Mouse (Mus musculus) gastrocnemius, adult 2 months (tissue): Measurements from ENCODE around the gene Mecr. TPM values are rescaled to one million over a fixed set of nuclear protein-coding genes. Genes with fewer than 3 reads are reported as not detected.

ENCODE experiments used
- DNase-seq: peaks from one replicate; pipeline ENCODE4 v3.0.0; 2022
- H3K27ac ChIP-seq: fragments of 200-600 bp; 2 replicates; pipeline ENCODE4 v1.8.1; 2022; ENCODE audit warnings: mild to moderate bottlenecking
- H3K4me3 ChIP-seq: fragments of 200-600 bp; 2 replicates; pipeline ENCODE4 v1.8.1; 2022; ENCODE audit warnings: mild to moderate bottlenecking, moderate library complexity
- CTCF ChIP-seq: fragments of 200-600 bp; IDR thresholded peaks from 2 replicates; pipeline ENCODE4 v1.8.1; 2022; ENCODE audit warnings: antibody characterized with exemption, mild to moderate bottlenecking, moderate library complexity
- intact Hi-C: fragments of 180-260 bp; cut with DNase I; formaldehyde crosslinking; loops from one replicate; pipeline ENCODE4 v1.15.1; 2025
- total RNA-seq, 2 experiments: library from RNA; stranded (reverse); gene quantifications; 2 replicates each; pipeline ENCODE4 v1.2.3; 2021

The Mecr gene
- total RNA-seq, 2 experiments from 2014 or later = 16.3 to 25.4 TPM

DNA sequence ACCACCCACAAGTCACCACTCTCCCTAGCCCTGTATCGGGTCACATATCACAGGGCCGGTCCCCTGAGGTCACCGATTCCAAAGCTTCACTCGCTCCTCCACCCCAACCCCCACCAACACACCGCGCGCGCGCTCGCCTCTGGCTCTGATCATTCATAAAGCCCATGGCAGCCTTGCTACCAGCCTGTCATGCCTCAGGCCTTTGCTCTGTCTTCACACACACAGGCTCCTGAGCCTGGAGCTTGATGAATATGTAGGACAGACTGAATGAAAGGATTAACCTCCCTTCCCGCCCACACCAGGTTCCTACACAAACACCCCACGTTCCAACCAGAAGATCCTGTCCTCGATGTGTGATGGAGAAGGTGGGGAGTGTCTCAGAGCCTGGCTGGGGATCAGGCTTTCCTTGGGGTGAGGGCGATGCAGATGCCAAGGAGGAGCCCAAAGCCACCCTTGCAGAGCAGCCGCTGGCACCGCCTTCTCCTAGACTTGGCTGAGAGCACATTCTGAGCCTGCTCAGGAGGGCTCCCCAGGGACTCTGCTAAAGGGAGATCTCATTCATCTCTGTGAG, 22.0 kb upstream of the Mecr start:
- no peak for TF ChIP-seq CTCF
- intact Hi-C loops = no loop called here
- Histone ChIP-seq H3K27ac (no peak overlapping the region), H3K4me3 (no peak overlapping the region)
- no peak for DNase-seq

DNA sequence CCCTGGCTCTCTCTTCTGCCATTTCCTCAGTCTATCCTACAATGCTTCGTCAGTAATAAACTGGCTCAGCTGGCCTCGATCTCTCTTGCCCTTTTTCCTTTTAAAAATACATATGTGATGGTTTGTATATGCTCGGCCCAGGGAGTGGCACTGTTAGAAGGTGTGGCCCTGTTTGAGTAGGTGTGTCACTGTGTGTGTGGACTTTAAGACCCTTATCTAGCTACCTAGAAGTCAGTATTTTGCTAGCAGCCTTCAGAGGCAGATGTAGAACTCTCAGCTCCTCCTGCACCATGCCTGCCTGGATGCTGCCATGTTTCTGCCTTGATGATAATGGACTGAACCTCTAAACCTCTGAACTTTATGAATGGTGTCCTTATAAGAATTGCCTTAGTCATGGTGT, 20.7 kb upstream of the Mecr start:
- no peak for DNase-seq
- no peak for TF ChIP-seq CTCF
- H3K27ac ChIP-seq = no peak overlapping the region
- no peak overlapping the region for H3K4me3 ChIP-seq
- intact Hi-C loops = no loop called here

GRCm38 (mm10) chr4:131824939-131825338, 18.3 kb upstream of the Mecr start:
- DNase-seq = no peak
- TF ChIP-seq CTCF = no peak
- intact Hi-C loops = no loop called here
- Histone ChIP-seq H3K4me3 (no peak overlapping the region), H3K27ac (no peak overlapping the region)

GRCm38 (mm10) chr4:131825830-131826229, 17.4 kb upstream of the Mecr start:
- intact Hi-C loops = no loop called here
- peak; percentile 70 for DNase-seq
- peak; percentile 74 for TF ChIP-seq CTCF
- H3K4me3 ChIP-seq = no peak overlapping the region
- H3K27ac ChIP-seq = no peak overlapping the region

DNA sequence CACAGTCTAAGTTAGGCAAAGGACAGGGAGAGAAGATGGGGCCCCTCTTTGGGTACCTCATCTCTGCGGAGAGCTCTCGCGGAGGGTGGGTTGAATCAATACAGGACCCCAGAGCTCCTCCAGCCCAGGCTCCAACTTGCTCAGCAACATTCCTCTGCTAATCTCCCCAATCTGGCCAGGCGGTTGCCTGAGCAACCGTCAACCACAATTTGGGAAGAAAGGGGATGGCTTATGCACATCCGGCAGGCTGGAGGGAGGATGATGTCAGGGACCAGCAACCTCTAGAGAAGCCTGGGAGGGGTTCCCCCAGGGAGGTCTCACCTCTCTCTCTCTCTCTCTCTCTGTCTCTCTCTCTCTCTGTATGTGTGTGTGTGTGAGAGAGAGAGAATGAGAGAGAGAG, 16.4 kb upstream of the Mecr start:
- Histone ChIP-seq H3K4me3 (no peak overlapping the region), H3K27ac (no peak overlapping the region)
- no peak for TF ChIP-seq CTCF
- DNase-seq = no peak
- intact Hi-C loops = no loop called here

- no peak overlapping the region for H3K4me3 ChIP-seq
- no peak for TF ChIP-seq CTCF
- intact Hi-C loops = no loop called here
- H3K27ac ChIP-seq = no peak overlapping the region
- DNase-seq = no peak
Measured at GRCm38 (mm10) chr4:131829123-131829522, 14.1 kb upstream of the Mecr start.

- Histone ChIP-seq H3K27ac (no peak overlapping the region), H3K4me3 (no peak overlapping the region)
- no peak for DNase-seq
- no peak for TF ChIP-seq CTCF
- intact Hi-C loops = loop anchor here (10.0 kb wide), 1 partner anchor 347 kb away; no protein-coding TSS in a partner anchor
Measured at GRCm38 (mm10) chr4:131831546-131832045, 11.7 kb upstream of the Mecr start.

DNA sequence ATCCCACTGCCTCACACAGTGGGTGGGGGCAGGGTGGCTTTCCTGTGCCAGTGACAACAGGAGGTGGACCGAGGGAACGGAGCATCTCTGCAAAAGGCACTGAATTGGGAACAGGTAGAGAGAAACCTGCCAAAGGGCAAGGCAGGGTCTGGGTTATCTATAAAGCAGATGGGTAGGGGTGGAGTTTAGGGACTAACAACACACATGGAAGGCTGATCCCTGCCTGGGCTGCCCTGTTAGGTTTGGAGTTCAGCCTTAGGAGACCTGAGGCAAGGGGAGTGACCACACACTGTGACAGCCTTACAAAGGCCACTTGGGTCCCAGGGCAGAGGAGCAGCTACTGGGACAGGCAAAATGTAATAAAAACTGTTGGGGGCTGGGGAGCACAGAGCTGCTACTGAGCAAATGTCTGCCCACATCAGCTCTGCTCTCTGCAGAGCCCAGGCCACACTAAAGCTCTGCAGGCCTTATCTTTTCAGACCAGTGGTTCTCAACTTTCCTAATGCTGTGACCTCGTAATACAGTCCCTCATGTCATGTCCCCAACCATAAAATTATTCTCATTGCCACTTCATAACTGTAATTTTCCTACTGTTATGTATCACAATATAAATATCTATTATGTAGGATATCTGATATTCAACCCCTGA, 10.4 kb upstream of the Mecr start:
- no peak for TF ChIP-seq CTCF
- DNase-seq = no peak
- no peak overlapping the region for H3K27ac ChIP-seq
- intact Hi-C loops = loop anchor here (10.0 kb wide), 1 partner anchor 348 kb away; no protein-coding TSS in a partner anchor
- no peak overlapping the region for H3K4me3 ChIP-seq

- intact Hi-C loops = loop anchor here (10.0 kb wide), 1 partner anchor 349 kb away; no protein-coding TSS in a partner anchor
- Histone ChIP-seq H3K27ac (no peak overlapping the region), H3K4me3 (no peak overlapping the region)
- TF ChIP-seq CTCF = peak; percentile 37
- no peak for DNase-seq
Measured at GRCm38 (mm10) chr4:131833971-131834609, 9.2 kb upstream of the Mecr start.

- DNase-seq = peak; percentile 72
- Histone ChIP-seq H3K27ac (no peak overlapping the region), H3K4me3 (peak overlapping the region; percentile 87)
- intact Hi-C loops = loop anchor here (5.0 to 10.0 kb wide), 4 partner anchors 114 to 874 kb away; no protein-coding TSS in a partner anchor
- no peak for TF ChIP-seq CTCF
Measured at GRCm38 (mm10) chr4:131836351-131836881, 6.9 kb upstream of the Mecr start.

- intact Hi-C loops = loop anchor here (5.0 to 10.0 kb wide), 4 partner anchors 115 to 875 kb away; no protein-coding TSS in a partner anchor
- peak overlapping the region; percentile 87 for H3K4me3 ChIP-seq
- H3K27ac ChIP-seq = peak overlapping the region; percentile 72
- no peak for TF ChIP-seq CTCF
- peak; percentile 61 for DNase-seq
Measured at GRCm38 (mm10) chr4:131836891-131837491, 6.3 kb upstream of the Mecr start.

- no peak; the same call in 1 of the 2 replicates for TF ChIP-seq CTCF
- H3K27ac ChIP-seq = peak within 1 kb of the TSS; percentile 72
- intact Hi-C loops = loop anchor here (1.0 to 10.0 kb wide), 5 partner anchors 54 to 876 kb away; no protein-coding TSS in a partner anchor
Measured at GRCm38 (mm10) chr4:131837872-131838524, 5.3 kb upstream of the Mecr start, which contains the start of gene Ptpru. Gene Ptpru, minus strand, starts transcription at chr4:131838288.

More at GRCm38 (mm10) chr4:131837872-131838524, 5.3 kb upstream of the Mecr start, which contains the start of gene Ptpru:
- DNase-seq = peak; percentile 94
- H3K4me3 ChIP-seq = peak within 1 kb of the TSS; percentile 87
